Mouse (Mus musculus) gastrocnemius, postnatal 4 days (tissue): ENCODE measurements at regions not wholly inside any gene's neighbourhood (a gene's known extent, or its start where the extent isn't known, plus 50 kb on each side); places are given as distances from the start of the nearest gene placed in this dataset.
A peak's percentile ranks its signal among the peaks of the same experiment; 100 is the strongest.
"Not testable (repeated sequence)": the region's sequence is repeated elsewhere in the genome, so short reads cannot be mapped to it uniquely, and the experiment has no call there.

ENCODE experiments used
- DNase-seq, 2 experiments: peaks; one replicate each; pipeline ENCODE4 v3.0.0; 2021 to 2022; ENCODE audit warnings: low spot score in 2 of 2, mixed read lengths in 2 of 2

- no peak for DNase-seq
Observed at GRCm38 (mm10) chr1:4570730-4571129, 237.0 kb upstream of the Gm37988 start.

- peak; percentile 65 to 72 for DNase-seq
Observed at GRCm38 (mm10) chr1:4571299-4572202, 236.1 kb upstream of the Gm37988 start.

- no peak for DNase-seq
Observed at GRCm38 (mm10) chr1:4572311-4572710, 235.4 kb upstream of the Gm37988 start.

- no peak for DNase-seq
Observed at GRCm38 (mm10) chr1:4574101-4574500, 233.6 kb upstream of the Gm37988 start.

GRCm38 (mm10) chr1:4576957-4577356, 230.7 kb upstream of the Gm37988 start:
- no peak for DNase-seq

- DNase-seq, result no peak
Observed at GRCm38 (mm10) chr1:4582534-4582933, 225.2 kb upstream of the Gm37988 start.

- no peak for DNase-seq
Observed at GRCm38 (mm10) chr1:4597856-4598255, 209.8 kb upstream of the Gm37988 start.

- no peak for DNase-seq
Observed at GRCm38 (mm10) chr1:4598425-4598824, 209.3 kb upstream of the Gm37988 start.

- DNase-seq, result no peak
Observed at GRCm38 (mm10) chr1:4602386-4602785, 205.3 kb upstream of the Gm37988 start.

- DNase-seq, result no peak
Observed at GRCm38 (mm10) chr1:4608824-4609223, 198.9 kb upstream of the Gm37988 start.

- DNase-seq, result no peak
Observed at GRCm38 (mm10) chr1:4613305-4613704, 194.4 kb upstream of the Gm37988 start.

GRCm38 (mm10) chr1:4615286-4615685, 192.4 kb upstream of the Gm37988 start:
- no peak for DNase-seq

GRCm38 (mm10) chr1:4617479-4617878, 190.2 kb upstream of the Gm37988 start:
- no peak for DNase-seq

- no peak for DNase-seq
Observed at GRCm38 (mm10) chr1:4622408-4622807, 185.3 kb upstream of the Gm37988 start.

- no peak for DNase-seq
Observed at GRCm38 (mm10) chr1:4623268-4623667, 184.4 kb upstream of the Gm37988 start.

- DNase-seq, result no peak
Observed at GRCm38 (mm10) chr1:4653937-4654336, 153.8 kb upstream of the Gm37988 start.

- no peak for DNase-seq
Observed at GRCm38 (mm10) chr1:4655252-4655651, 152.4 kb upstream of the Gm37988 start.

- no peak for DNase-seq
Observed at GRCm38 (mm10) chr1:4656883-4657282, 150.8 kb upstream of the Gm37988 start.

GRCm38 (mm10) chr1:4660081-4660480, 147.6 kb upstream of the Gm37988 start:
- not testable (repeated sequence) for DNase-seq

GRCm38 (mm10) chr1:4660616-4661015, 147.1 kb upstream of the Gm37988 start:
- not testable (repeated sequence) for DNase-seq

- no peak for DNase-seq
Observed at GRCm38 (mm10) chr1:4661761-4662160, 145.9 kb upstream of the Gm37988 start.

GRCm38 (mm10) chr1:4669732-4670131, 138.0 kb upstream of the Gm37988 start:
- no peak for DNase-seq
